Mouse (Mus musculus): ENCODE measurements at regions not wholly inside any gene's neighbourhood (a gene's known extent, or its start where the extent isn't known, plus 50 kb on each side); places are given as distances from the start of the nearest gene placed in this dataset.

GRCm38 (mm10) chr1:64311371-64311770 is 189.3 kb upstream of the Klf7 start:
- TF ChIP-seq POLR2A (IDR thresholded peaks at IDR 0.05; ENCODE audit: low read depth, low read length): no peak
- no peak for TF ChIP-seq MAZ (IDR thresholded peaks at IDR 0.05; ENCODE audit: low read depth, low read length)
- TF ChIP-seq EP300 (IDR thresholded peaks at IDR 0.05; ENCODE audit: low read length): no peak
- TF ChIP-seq NRF1 (IDR thresholded peaks at IDR 0.05; ENCODE audit: low read depth, low read length): no peak
- TF ChIP-seq MAFK (IDR thresholded peaks at IDR 0.05; ENCODE audit: insufficient replicate concordance, low read length): no peak
- no peak for TF ChIP-seq RAD21 (IDR thresholded peaks at IDR 0.05; ENCODE audit: low read depth, low read length)
- no peak for TF ChIP-seq ZC3H11A (IDR thresholded peaks at IDR 0.05; ENCODE audit: low read depth, low read length)
- TF ChIP-seq CTCF (conservative IDR thresholded peaks at IDR 0.05 in 1 of 2, IDR thresholded peaks at IDR 0.05 in 1 of 2; ENCODE audit: low read depth in 2 of 2, low read length in 2 of 2): no peak
- TF ChIP-seq BHLHE40 (IDR thresholded peaks at IDR 0.05; ENCODE audit: low read depth, low read length): no peak
- no peak for TF ChIP-seq POLR2AphosphoS2 (IDR thresholded peaks at IDR 0.05; ENCODE audit: low read depth, low read length)
- no peak for TF ChIP-seq ELF1 (IDR thresholded peaks at IDR 0.05; ENCODE audit: low read depth, low read length)

Data from CH12.LX (cell line).